Comparison of ENCODE assay signal across 9 mouse cellular contexts in genomic region chr19:45537505-45537904, GRCm38 (mm10). TPM values are rescaled to one million over a fixed set of nuclear protein-coding genes. Genes with fewer than 3 reads are reported as not detected.
A peak's percentile ranks its signal among the peaks of the same experiment; 100 is the strongest.
DNase-seq lines count a peak whose midpoint lies in the region; ATAC-seq and TF ChIP-seq lines count a peak whose summit lies in the region.
"Had no signal": no experiment of that assay in that cellular context is flagged by ENCODE, and none has a peak within 500 bp of the region (broad histone marks: within the 10 kb centered on the region; RNA-seq: fewer than 3 reads in every experiment).

No protein-coding gene starts in this region.

- WGBS in hindbrain, postnatal 0 days: 63% methylated on average over 1 of the region's 1 CpGs
- 48% methylated on average over 1 of the region's 1 CpGs for WGBS in hindbrain, embryonic 14.5 days
- 67% methylated on average over 1 of the region's 1 CpGs for WGBS in liver, adult 2 months
- 71% methylated on average over 1 of the region's 1 CpGs for WGBS in forebrain, embryonic 16.5 days

- H3K4me1 ChIP-seq in hindbrain, postnatal 0 days (ENCODE audit: insufficient read depth, low read length): peaks cover 8% of the 10 kb centered on the region
- peaks cover 24% of the 10 kb centered on the region for H3K4me1 ChIP-seq in hindbrain, embryonic 14.5 days (replicated peaks; ENCODE audit: control insufficient read depth, insufficient read depth, low read length)
- H3K4me1 ChIP-seq in liver, adult 2 months (ENCODE audit: control insufficient read depth, insufficient read depth, low read length): peaks cover 3% of the 10 kb centered on the region; the same call in 1 of the 2 replicates
- H3K4me1 ChIP-seq in forebrain, embryonic 16.5 days (replicated peaks; ENCODE audit: control insufficient read depth, insufficient read depth, low read length): peaks cover 21% of the 10 kb centered on the region

- no peak overlapping the region for H3K4me2 ChIP-seq in hindbrain, postnatal 0 days (ENCODE audit: low read depth, low read length)
- H3K4me2 ChIP-seq in hindbrain, embryonic 14.5 days (replicated peaks): no peak overlapping the region
- no peak overlapping the region for H3K4me2 ChIP-seq in forebrain, embryonic 16.5 days (ENCODE audit: low read length)

- peak; percentile 66 for DNase-seq in hindbrain, postnatal 0 days (ENCODE audit: low spot score)
- no peak for DNase-seq in hindbrain, embryonic 14.5 days (ENCODE audit: low spot score)
- DNase-seq in WW6 (ENCODE audit: low read depth, low spot score): peak; percentile 40
- peak; percentile 61 for DNase-seq in embryo, embryonic 10.5 days (ENCODE audit: low spot score)
- peak; percentile 36 for DNase-seq in liver, adult 2 months (ENCODE audit: extremely low read depth, low read depth, low spot score)
- DNase-seq in spleen, postnatal 10 days (ENCODE audit: low spot score in 2 of 2): peak; percentile 59 to 77

- no peaks in the 10 kb centered on the region for H3K9me3 ChIP-seq in hindbrain, postnatal 0 days (ENCODE audit: low read length)
- H3K9me3 ChIP-seq in hindbrain, embryonic 14.5 days (ENCODE audit: control insufficient read depth, low read length): no peaks in the 10 kb centered on the region
- H3K9me3 ChIP-seq in forebrain, embryonic 16.5 days (ENCODE audit: control insufficient read depth, low read length): no peaks in the 10 kb centered on the region

- ATAC-seq in hindbrain, postnatal 0 days: no peak
- ATAC-seq in hindbrain, embryonic 14.5 days (ENCODE audit: low FRiP score): no peak
- ATAC-seq in CD4-positive, CD25-positive, alpha-beta regulatory T cell, adult 4 months: peak; percentile 72
- ATAC-seq in forebrain, embryonic 16.5 days: no peak

- H3K27me3 ChIP-seq in hindbrain, postnatal 0 days (ENCODE audit: insufficient read depth, low read length): peaks cover 2% of the 10 kb centered on the region; the same call in 1 of the 2 replicates
- H3K27me3 ChIP-seq in hindbrain, embryonic 14.5 days (ENCODE audit: control insufficient read depth, insufficient read depth, low read length): peaks cover 4% of the 10 kb centered on the region
- H3K27me3 ChIP-seq in liver, adult 2 months (ENCODE audit: control insufficient read depth, insufficient read depth, low read length): peaks cover 5% of the 10 kb centered on the region
- peaks cover 4% of the 10 kb centered on the region; the same call in 1 of the 2 replicates for H3K27me3 ChIP-seq in forebrain, embryonic 16.5 days (replicated peaks; ENCODE audit: control insufficient read depth, insufficient read depth, low read length)

- H3K36me3 ChIP-seq in hindbrain, postnatal 0 days (ENCODE audit: insufficient read depth, low read length): no peaks in the 10 kb centered on the region
- no peaks in the 10 kb centered on the region for H3K36me3 ChIP-seq in hindbrain, embryonic 14.5 days (replicated peaks; ENCODE audit: control insufficient read depth, insufficient read depth)
- no peaks in the 10 kb centered on the region for H3K36me3 ChIP-seq in liver, adult 2 months (ENCODE audit: control insufficient read depth, insufficient read depth, low read length)
- H3K36me3 ChIP-seq in forebrain, embryonic 16.5 days (ENCODE audit: control insufficient read depth, insufficient read depth): no peaks in the 10 kb centered on the region

- H3K27ac ChIP-seq in hindbrain, postnatal 0 days: no peak overlapping the region
- H3K27ac ChIP-seq in hindbrain, embryonic 14.5 days: no peak overlapping the region
- H3K27ac ChIP-seq in liver, adult 2 months (replicated peaks; ENCODE audit: insufficient read depth, low read depth, low read length): no peak overlapping the region
- H3K27ac ChIP-seq in forebrain, embryonic 16.5 days (ENCODE audit: low read length): no peak overlapping the region
- H3K27ac ChIP-seq: macrophage had no signal

- no peak for TF ChIP-seq POLR2A in liver, adult 2 months (IDR thresholded peaks at IDR 0.05; ENCODE audit: extremely low read depth, insufficient read depth, low read length)

- H3K9ac ChIP-seq in hindbrain, postnatal 0 days (replicated peaks; ENCODE audit: low read length): no peak overlapping the region
- no peak overlapping the region for H3K9ac ChIP-seq in hindbrain, embryonic 14.5 days
- H3K9ac ChIP-seq in liver, adult 2 months (ENCODE audit: low read depth, low read length): no peak overlapping the region
- no peak overlapping the region for H3K9ac ChIP-seq in forebrain, embryonic 16.5 days (replicated peaks; ENCODE audit: low read depth, low read length)

- TF ChIP-seq CTCF in hindbrain, postnatal 0 days (IDR thresholded peaks at IDR 0.05; ENCODE audit: low read depth): peak; percentile 74
- TF ChIP-seq CTCF in liver, adult 2 months (IDR thresholded peaks at IDR 0.05; ENCODE audit: low read depth, low read length): peak; percentile 80

- no peaks in the 10 kb centered on the region for H3K79me2 ChIP-seq in liver, adult 2 months (ENCODE audit: control insufficient read depth, insufficient read depth, low read length)

- no peak overlapping the region for H3K4me3 ChIP-seq in hindbrain, postnatal 0 days (ENCODE audit: low read length)
- no peak overlapping the region for H3K4me3 ChIP-seq in hindbrain, embryonic 14.5 days (replicated peaks; ENCODE audit: low read length)
- H3K4me3 ChIP-seq in liver, adult 2 months (ENCODE audit: insufficient read depth, low read depth, low read length): no peak overlapping the region
- H3K4me3 ChIP-seq in forebrain, embryonic 16.5 days (replicated peaks; ENCODE audit: low read length): no peak overlapping the region

RNA-seq across cellular contexts. Expression of gene Poll, which starts 22.8 kb away (rescaled TPM):
- total RNA-seq in hindbrain, postnatal 0 days (2014; rRNA removed): 17.0 and 17.3 TPM in 2 replicates
- polyA plus RNA-seq in hindbrain, postnatal 0 days (2015; fragmentation: Nextera tagmentation; extraction: Ambion mirVana): 11.0 and 11.1 TPM in 2 replicates
- 9.7 and 12.3 TPM in 2 replicates for polyA plus RNA-seq in hindbrain, embryonic 14.5 days (2014; fragmentation: Nextera tagmentation; extraction: Ambion mirVana)
- 10 to 100 TPM; 21.7 to 37.7 TPM for polyA plus RNA-seq in CD4-positive, CD25-positive, alpha-beta regulatory T cell, adult 4 months (2017; shearing (Covaris generic))
- total RNA-seq in liver, adult 2 months (2014; rRNA removed): 6.1 TPM in 2 replicates
- polyA plus RNA-seq in liver, adult 2 months (2012; rRNA removed): 7.1 and 7.3 TPM in 2 replicates
- 12.8 and 14.6 TPM in 2 replicates for polyA plus RNA-seq in forebrain, embryonic 16.5 days (2015; fragmentation: Nextera tagmentation; extraction: Ambion mirVana)

RNA-seq across cellular contexts. Expression of gene Gm17018, which starts 22.9 kb away (rescaled TPM):
- total RNA-seq in hindbrain, postnatal 0 days (2014; rRNA removed): 20.9 and 23.0 TPM in 2 replicates
- polyA plus RNA-seq in hindbrain, postnatal 0 days (2015; fragmentation: Nextera tagmentation; extraction: Ambion mirVana): 86.4 and 90.7 TPM in 2 replicates
- 75.5 and 87.4 TPM in 2 replicates for polyA plus RNA-seq in hindbrain, embryonic 14.5 days (2014; fragmentation: Nextera tagmentation; extraction: Ambion mirVana)
- polyA plus RNA-seq in CD4-positive, CD25-positive, alpha-beta regulatory T cell, adult 4 months (2017; shearing (Covaris generic)): 10 to 100 TPM; 56.4 to 76.1 TPM
- 5.5 and 6.0 TPM in 2 replicates for total RNA-seq in liver, adult 2 months (2014; rRNA removed)
- polyA plus RNA-seq in liver, adult 2 months (2012; rRNA removed): 2.8 and 3.0 TPM in 2 replicates
- 41.4 and 44.0 TPM in 2 replicates for polyA plus RNA-seq in forebrain, embryonic 16.5 days (2015; fragmentation: Nextera tagmentation; extraction: Ambion mirVana)

Comparison
In these comparisons a context has a peak if more than half of its experiments do, and no peak if none do; other contexts are left out.
1. RNA of gene Gm17018, which starts 22.9 kb away (polyA plus RNA-seq): 86.4 to 90.7 TPM in hindbrain, postnatal 0 days, 75.5 to 87.4 TPM in hindbrain, embryonic 14.5 days, 56.4 to 76.1 TPM in CD4-positive, CD25-positive, alpha-beta regulatory T cell, adult 4 months and 41.4 to 44.0 TPM in forebrain, embryonic 16.5 days; 2.8 to 3.0 TPM in liver, adult 2 months; every median in the first group is over 10 times any median in the second.